Mouse (Mus musculus) cortical plate, adult 2 months (tissue): ENCODE results near the gene Cracr2b. TPM values are rescaled to one million over a fixed set of nuclear protein-coding genes. Genes with fewer than 3 reads are reported as not detected.

Source experiments
- H3K27ac ChIP-seq: fragments of 200-500 bp; 2 replicates; pipeline ENCODE4 v1.5.1; 2012; ENCODE audit warnings: low read length, control low read depth, inconsistent platforms; ENCODE audit not compliant: insufficient read depth
- H3K4me1 ChIP-seq: fragments of 200-500 bp; 2 replicates; pipeline ENCODE4 v1.6.1; 2011; ENCODE audit warnings: low read length; ENCODE audit not compliant: control insufficient read depth, insufficient read depth
- H3K4me3 ChIP-seq: fragments of 200-500 bp; 2 replicates; pipeline ENCODE4 v1.5.1; 2011; ENCODE audit warnings: mild to moderate bottlenecking, low read length, control low read depth; ENCODE audit not compliant: insufficient read depth
- CTCF ChIP-seq: fragments of 200-500 bp; IDR thresholded peaks from 2 replicates; pipeline ENCODE4 v1.5.1; 2011; ENCODE audit warnings: mild to moderate bottlenecking, control low read depth, low read length; ENCODE audit not compliant: insufficient read depth; ENCODE audit errors: extremely low read depth
- POLR2A ChIP-seq: fragments of 200-500 bp; IDR thresholded peaks from 2 replicates; pipeline ENCODE4 v1.6.1; 2011; ENCODE audit warnings: mild to moderate bottlenecking, low read length, control low read depth; ENCODE audit not compliant: insufficient read depth; ENCODE audit errors: extremely low read depth
- polyA plus RNA-seq: library from polyadenylated mRNA; depleted of rRNA; stranded (reverse); fragments of >200 nt; gene quantifications from 2 replicates; pipeline ENCODE4 v1.2.3, GENCODE M21; 2012

Cracr2b gene
- polyA plus RNA-seq, 1 experiment = 4.8 TPM

GRCm38 (mm10) chr7:141476226-141476980, 15.5 kb downstream of the Cracr2b start:
- H3K4me1 ChIP-seq = peaks cover 5% of the 10 kb centered on the region; the same call in 1 of the 2 replicates
- H3K4me3 ChIP-seq = peak overlapping the region; percentile 81
- peak overlapping the region; percentile 93 for H3K27ac ChIP-seq
- TF ChIP-seq POLR2A (no peak), CTCF (no peak)

GRCm38 (mm10) chr7:141476981-141477370, 16.1 kb downstream of the Cracr2b start:
- H3K27ac ChIP-seq = no peak overlapping the region
- H3K4me1 ChIP-seq = peaks cover 5% of the 10 kb centered on the region; the same call in 1 of the 2 replicates
- TF ChIP-seq CTCF (no peak), POLR2A (no peak)
- H3K4me3 ChIP-seq = peak overlapping the region; percentile 81; the same call in 1 of the 2 replicates

- Histone ChIP-seq H3K4me1 (peaks cover 5% of the 10 kb centered on the region; the same call in 1 of the 2 replicates), H3K4me3 (no peak overlapping the region), H3K27ac (no peak overlapping the region)
- TF ChIP-seq POLR2A (no peak), CTCF (no peak)
Observed at GRCm38 (mm10) chr7:141477578-141478269, 16.8 kb downstream of the Cracr2b start.

- no peak for TF ChIP-seq CTCF
- no peak for TF ChIP-seq POLR2A
- no peak overlapping the region for H3K4me3 ChIP-seq
- H3K27ac ChIP-seq = no peak overlapping the region
- peaks cover 5% of the 10 kb centered on the region; the same call in 1 of the 2 replicates for H3K4me1 ChIP-seq
Observed at GRCm38 (mm10) chr7:141478270-141478748, 17.4 kb downstream of the Cracr2b start.

GRCm38 (mm10) chr7:141480842-141481497, 20.1 kb downstream of the Cracr2b start:
- no peak for TF ChIP-seq POLR2A
- peak; percentile 99 for TF ChIP-seq CTCF
- no peak overlapping the region for H3K27ac ChIP-seq
- no peaks in the 10 kb centered on the region for H3K4me1 ChIP-seq
- peak overlapping the region; percentile 26; the same call in 1 of the 2 replicates for H3K4me3 ChIP-seq

- Histone ChIP-seq H3K4me1 (no peaks in the 10 kb centered on the region), H3K4me3 (peak overlapping the region; percentile 26), H3K27ac (no peak overlapping the region)
- no peak for TF ChIP-seq POLR2A
- TF ChIP-seq CTCF = peak; percentile 27; the same call in 1 of the 2 replicates
Observed at GRCm38 (mm10) chr7:141481498-141482401, 20.9 kb downstream of the Cracr2b start.

GRCm38 (mm10) chr7:141482531-141483024, 21.7 kb downstream of the Cracr2b start:
- TF ChIP-seq POLR2A = no peak
- no peak for TF ChIP-seq CTCF
- peak overlapping the region; percentile 26 for H3K4me3 ChIP-seq
- H3K4me1 ChIP-seq = no peaks in the 10 kb centered on the region
- no peak overlapping the region for H3K27ac ChIP-seq

- no peak for TF ChIP-seq POLR2A
- no peak for TF ChIP-seq CTCF
- Histone ChIP-seq H3K27ac (no peak overlapping the region), H3K4me1 (no peaks in the 10 kb centered on the region), H3K4me3 (no peak overlapping the region)
Observed at GRCm38 (mm10) chr7:141483114-141483653, 22.3 kb downstream of the Cracr2b start.
